Mouse (Mus musculus) heart, adult 2 months (tissue): Measurements from ENCODE around the gene Crbn.

Source experiments
- CTCF ChIP-seq: fragments of 200-600 bp; IDR thresholded peaks from 2 replicates; pipeline ENCODE4 v1.8.1; 2022; ENCODE audit warnings: antibody characterized with exemption, mild to moderate bottlenecking, moderate library complexity
- EP300 ChIP-seq: fragments of 200-500 bp; IDR thresholded peaks from 2 replicates; pipeline ENCODE4 v1.6.1; 2011; ENCODE audit warnings: low read depth, low read length, control low read depth; ENCODE audit not compliant: insufficient read depth
- POLR2A ChIP-seq: fragments of 200-500 bp; IDR thresholded peaks from 2 replicates; pipeline ENCODE4 v1.6.1; 2011; ENCODE audit warnings: mild to moderate bottlenecking, low read depth, low read length, control low read depth; ENCODE audit not compliant: insufficient read depth

GRCm38 (mm10) chr6:106791429-106791828 lies 8.4 kb downstream of the Crbn start:
- TF ChIP-seq CTCF, result no peak
- no peak for TF ChIP-seq POLR2A
- TF ChIP-seq EP300, result no peak
